Mouse (Mus musculus): ENCODE data around the gene Snx7. TPM values are rescaled to one million over a fixed set of nuclear protein-coding genes. Genes with fewer than 3 reads are reported as not detected.

The Snx7 gene
- polyA plus RNA-seq, 1 experiment from 2014 or later: 81.1 TPM

DNA sequence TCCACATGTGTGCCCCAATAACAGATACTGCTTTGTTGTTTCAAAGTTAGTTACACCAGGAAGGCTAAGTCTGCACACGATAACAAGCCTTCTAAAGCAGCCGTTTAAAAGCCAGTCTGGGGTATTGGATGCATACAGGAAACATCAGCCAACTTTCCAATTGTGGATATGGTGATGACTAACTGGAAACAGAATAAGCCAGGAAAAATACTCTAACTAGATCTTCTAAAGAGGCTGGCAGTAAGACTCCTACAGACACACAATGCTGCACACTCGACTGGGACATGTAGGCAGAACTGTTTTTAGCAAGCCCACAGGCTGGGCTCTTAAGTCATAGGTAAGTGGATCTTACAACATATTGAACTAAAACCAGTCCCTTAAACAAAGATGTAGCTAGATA is 15.0 kb downstream of the Snx7 start:
- Histone ChIP-seq H3K4me3 (replicated peaks) (no peak overlapping the region), H3K9ac (no peak overlapping the region), H3K4me1 (replicated peaks) (no peaks in the 10 kb centered on the region), H3K36me3 (no peaks in the 10 kb centered on the region), H3K27ac (no peak overlapping the region), H3K27me3 (replicated peaks) (no peaks in the 10 kb centered on the region), H3K9me3 (no peaks in the 10 kb centered on the region), H3K4me2 (replicated peaks) (no peak overlapping the region)
- no peak for ATAC-seq
- 79% methylated on average over 3 of the region's 3 CpGs for WGBS

DNA sequence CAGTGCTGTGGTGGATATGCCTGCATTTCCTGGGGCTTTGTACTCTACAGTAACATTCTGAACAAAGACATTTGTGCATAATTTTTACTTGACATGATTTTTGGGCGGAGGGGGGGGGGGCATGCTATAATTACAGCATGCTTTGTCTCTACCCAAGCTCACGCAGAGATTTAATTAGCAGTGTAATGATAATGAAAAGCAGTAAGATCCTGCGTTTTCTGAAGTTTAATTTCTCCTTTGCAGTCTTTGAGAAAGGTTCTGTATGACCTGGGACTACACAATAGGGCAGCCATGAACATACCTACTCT is 16.7 kb downstream of the Snx7 start:
- no peak for ATAC-seq
- 90% methylated on average over 3 of the region's 3 CpGs for WGBS
- Histone ChIP-seq H3K27me3 (replicated peaks) (no peaks in the 10 kb centered on the region), H3K9me3 (no peaks in the 10 kb centered on the region), H3K4me3 (replicated peaks) (no peak overlapping the region), H3K27ac (no peak overlapping the region), H3K36me3 (no peaks in the 10 kb centered on the region), H3K4me2 (replicated peaks) (no peak overlapping the region), H3K9ac (no peak overlapping the region), H3K4me1 (replicated peaks) (no peaks in the 10 kb centered on the region)

DNA sequence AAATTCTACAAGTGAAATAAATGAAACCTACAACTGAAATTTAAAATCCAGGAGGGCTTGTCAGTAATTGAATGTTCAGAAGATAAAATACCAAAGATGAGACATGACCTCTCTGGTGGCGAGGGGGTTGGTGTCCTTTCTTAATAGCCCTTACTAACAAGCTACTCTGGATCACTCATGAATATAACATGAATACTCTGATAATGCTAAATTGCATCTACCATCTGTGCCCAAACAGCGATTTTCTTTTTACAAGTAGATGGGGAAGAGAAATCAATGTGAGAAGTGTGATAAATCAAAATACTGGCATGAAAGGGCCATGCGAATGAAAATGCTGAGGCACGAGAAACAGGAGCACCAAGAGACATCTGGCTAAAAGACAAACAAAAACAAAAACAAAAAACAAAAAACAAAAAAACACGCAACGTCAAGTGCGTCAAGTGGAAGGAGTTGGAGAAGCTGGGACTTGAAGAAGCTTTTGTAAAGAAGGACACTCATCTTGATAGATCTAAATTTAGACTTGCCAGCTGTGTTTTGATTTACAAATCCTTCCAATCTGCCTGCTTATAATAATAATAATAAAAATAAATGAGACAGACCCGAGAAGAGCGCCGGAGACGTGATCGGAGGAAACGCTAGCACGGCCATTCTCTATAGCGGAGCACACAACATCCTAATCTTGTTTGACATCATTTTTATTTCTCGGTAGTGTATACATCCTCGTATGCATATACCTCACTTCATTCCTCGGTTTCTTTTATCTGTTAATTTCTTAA is 17.3 kb downstream of the Snx7 start:
- H3K27me3 ChIP-seq (replicated peaks): no peaks in the 10 kb centered on the region
- no peak for ATAC-seq
- H3K4me3 ChIP-seq (replicated peaks): no peak overlapping the region
- 92% methylated on average over 18 of the region's 18 CpGs for WGBS
- no peaks in the 10 kb centered on the region for H3K36me3 ChIP-seq
- no peaks in the 10 kb centered on the region for H3K4me1 ChIP-seq (replicated peaks)
- H3K4me2 ChIP-seq (replicated peaks): no peak overlapping the region
- H3K9ac ChIP-seq: no peak overlapping the region
- no peaks in the 10 kb centered on the region for H3K9me3 ChIP-seq
- no peak overlapping the region for H3K27ac ChIP-seq

DNA sequence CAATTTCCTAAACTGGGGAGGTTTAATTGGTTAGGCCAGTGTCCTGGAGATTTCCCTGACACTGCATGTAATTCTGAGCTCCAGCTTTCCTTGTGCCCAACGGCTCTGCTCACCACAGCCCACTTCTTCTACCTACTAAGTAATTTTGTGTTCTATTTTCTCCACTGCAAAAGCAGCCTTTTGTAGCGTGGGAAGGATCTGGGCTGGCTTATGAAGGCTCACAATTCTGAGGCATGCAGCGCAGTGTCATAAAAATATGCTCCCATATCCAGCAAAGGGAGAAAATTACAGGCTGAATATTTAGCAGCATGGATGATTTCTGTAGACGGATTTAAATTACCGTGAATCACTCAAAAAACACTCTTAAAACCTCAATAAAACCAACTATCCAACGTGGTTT is 19.9 kb downstream of the Snx7 start:
- Histone ChIP-seq H3K27me3 (replicated peaks) (no peaks in the 10 kb centered on the region), H3K9ac (no peak overlapping the region), H3K36me3 (no peaks in the 10 kb centered on the region), H3K4me3 (replicated peaks) (no peak overlapping the region), H3K4me1 (replicated peaks) (no peaks in the 10 kb centered on the region), H3K9me3 (no peaks in the 10 kb centered on the region), H3K4me2 (replicated peaks) (no peak overlapping the region), H3K27ac (no peak overlapping the region)
- 85% methylated on average over 6 of the region's 6 CpGs for WGBS
- no peak for ATAC-seq

DNA sequence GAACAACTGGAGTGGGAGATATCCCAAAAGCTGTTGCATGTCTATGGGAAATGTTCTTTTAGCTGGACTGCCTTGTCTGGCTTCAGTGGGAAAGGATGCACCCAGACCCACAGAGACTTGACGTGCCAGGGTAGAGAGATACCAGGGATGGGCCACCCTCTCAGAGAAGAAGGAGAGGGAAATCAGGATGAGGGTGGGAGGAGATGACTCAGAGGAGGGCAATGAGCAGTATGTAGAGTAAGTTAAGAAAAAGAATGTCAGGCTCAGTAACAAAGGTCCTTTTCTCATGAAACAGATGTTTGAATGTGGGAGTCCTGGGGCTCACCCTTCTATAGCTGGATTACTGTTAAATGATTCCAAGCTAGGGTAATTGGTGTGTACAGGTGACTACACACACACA is 26.1 kb downstream of the Snx7 start:
- 84% methylated on average over 1 of the region's 1 CpGs for WGBS

DNA sequence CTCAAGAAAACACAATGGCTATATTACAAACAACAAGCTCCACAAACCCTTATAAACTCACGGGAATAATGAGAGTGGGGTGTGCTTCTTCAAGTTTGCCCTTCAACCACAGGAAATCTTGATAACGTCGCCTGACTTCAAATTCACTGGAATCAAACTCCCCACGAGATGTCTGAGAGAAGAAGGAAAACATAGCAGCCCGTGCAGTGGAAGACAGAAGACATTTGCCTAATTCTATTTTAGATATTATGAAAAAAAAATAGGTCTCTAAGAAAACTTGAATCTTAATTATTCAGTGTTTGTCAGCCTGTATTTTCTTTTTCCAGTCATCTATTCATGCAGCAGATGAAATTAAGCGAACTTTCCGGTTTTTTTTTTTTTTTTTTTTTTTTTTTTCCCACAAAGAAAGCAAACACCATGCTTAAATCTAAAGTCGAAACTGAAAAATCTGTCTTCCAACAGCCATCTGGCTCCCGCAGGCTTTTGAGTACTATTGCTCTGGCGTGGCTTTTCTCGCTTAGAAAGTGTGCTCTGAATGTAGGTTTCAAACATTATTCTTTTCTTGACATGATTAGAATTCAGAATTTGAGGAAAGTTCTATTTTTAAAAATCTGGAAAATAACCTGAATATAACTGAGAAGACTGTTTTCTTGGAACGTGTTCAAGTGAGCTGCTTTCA is 28.7 kb downstream of the Snx7 start:
- no peak overlapping the region for H3K4me3 ChIP-seq (replicated peaks)
- H3K9ac ChIP-seq: no peak overlapping the region
- 62% methylated on average over 12 of the region's 12 CpGs for WGBS
- H3K9me3 ChIP-seq: no peaks in the 10 kb centered on the region
- peaks cover 10% of the 10 kb centered on the region; the same call in 1 of the 2 replicates for H3K36me3 ChIP-seq
- ATAC-seq: no peak
- no peaks in the 10 kb centered on the region for H3K4me1 ChIP-seq (replicated peaks)
- H3K4me2 ChIP-seq (replicated peaks): no peak overlapping the region
- no peaks in the 10 kb centered on the region for H3K27me3 ChIP-seq (replicated peaks)
- no peak overlapping the region for H3K27ac ChIP-seq

More for the DNA sequence above, 26.1 kb downstream of the Snx7 start:
- no peaks in the 10 kb centered on the region for H3K4me1 ChIP-seq (replicated peaks)
- H3K27me3 ChIP-seq (replicated peaks): no peaks in the 10 kb centered on the region
- H3K9ac ChIP-seq: no peak overlapping the region
- no peak overlapping the region for H3K27ac ChIP-seq
- no peak overlapping the region for H3K4me2 ChIP-seq (replicated peaks)
- ATAC-seq: no peak
- H3K4me3 ChIP-seq (replicated peaks): no peak overlapping the region
- H3K36me3 ChIP-seq: no peaks in the 10 kb centered on the region
- H3K9me3 ChIP-seq: no peaks in the 10 kb centered on the region

DNA sequence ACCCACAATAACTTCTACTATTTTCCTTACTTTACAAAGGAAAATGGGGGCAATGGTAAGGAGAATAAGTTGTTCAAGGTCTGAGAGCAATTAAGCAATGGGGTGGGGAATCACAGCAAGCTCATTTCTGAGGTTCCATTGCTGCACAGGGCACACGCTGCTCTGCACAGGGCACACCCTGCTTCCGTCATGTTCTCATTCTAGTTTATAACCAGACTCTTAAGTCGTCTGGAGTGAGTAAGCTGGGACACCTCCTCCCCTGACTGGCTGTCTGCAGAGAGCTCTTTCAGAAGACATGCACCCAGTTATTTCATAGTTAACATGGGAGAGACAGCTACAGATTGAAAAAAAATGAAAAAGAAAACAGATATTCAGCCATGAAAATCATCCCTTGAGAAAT is 30.7 kb downstream of the Snx7 start:
- WGBS: 33% methylated on average over 3 of the region's 3 CpGs
- Histone ChIP-seq H3K36me3 (peaks cover 10% of the 10 kb centered on the region; the same call in 1 of the 2 replicates), H3K27me3 (replicated peaks) (no peaks in the 10 kb centered on the region), H3K27ac (no peak overlapping the region), H3K4me3 (replicated peaks) (no peak overlapping the region), H3K4me1 (replicated peaks) (no peaks in the 10 kb centered on the region), H3K4me2 (replicated peaks) (no peak overlapping the region), H3K9ac (no peak overlapping the region), H3K9me3 (no peaks in the 10 kb centered on the region)
- ATAC-seq: peak; percentile 95

DNA sequence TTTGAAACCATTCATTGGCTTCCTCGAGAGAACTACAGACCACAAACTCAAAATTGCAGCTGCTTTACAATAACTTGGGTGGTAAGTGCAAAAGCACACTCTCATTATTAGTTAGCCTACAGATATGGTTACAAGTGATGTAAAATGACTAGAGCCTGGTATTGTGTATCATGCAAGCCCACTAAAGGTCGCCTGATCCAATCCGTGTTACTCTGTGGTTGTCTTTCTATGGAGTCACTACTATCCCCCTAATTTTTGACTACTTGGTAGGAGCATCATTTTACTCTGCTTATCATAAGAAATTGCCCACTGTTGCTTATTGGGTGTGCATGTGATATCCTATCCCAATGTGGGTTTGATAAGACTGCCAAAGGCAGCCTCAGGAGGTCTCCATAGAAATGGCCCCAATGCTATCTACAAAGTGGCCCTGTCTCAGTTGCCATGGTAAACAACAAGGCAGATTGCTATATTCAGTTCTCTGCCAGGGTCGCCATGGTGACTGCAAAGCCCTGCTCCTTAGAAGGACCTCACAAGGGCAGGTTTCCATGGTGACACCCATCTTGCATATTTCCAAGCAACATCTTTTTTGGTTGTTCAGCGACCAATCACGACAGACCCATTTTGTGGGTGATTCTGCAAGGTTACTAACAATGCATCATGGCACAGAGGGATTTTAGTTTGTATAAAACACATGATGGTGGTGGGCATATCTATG is 42.1 kb downstream of the Snx7 start:
- no peak overlapping the region for H3K4me3 ChIP-seq (replicated peaks)
- no peak overlapping the region for H3K9ac ChIP-seq
- WGBS: 87% methylated on average over 6 of the region's 6 CpGs
- H3K4me2 ChIP-seq (replicated peaks): no peak overlapping the region
- H3K36me3 ChIP-seq: no peaks in the 10 kb centered on the region
- no peaks in the 10 kb centered on the region for H3K4me1 ChIP-seq (replicated peaks)
- H3K27ac ChIP-seq: no peak overlapping the region
- H3K9me3 ChIP-seq: no peaks in the 10 kb centered on the region
- H3K27me3 ChIP-seq (replicated peaks): no peaks in the 10 kb centered on the region
- ATAC-seq: no peak

DNA sequence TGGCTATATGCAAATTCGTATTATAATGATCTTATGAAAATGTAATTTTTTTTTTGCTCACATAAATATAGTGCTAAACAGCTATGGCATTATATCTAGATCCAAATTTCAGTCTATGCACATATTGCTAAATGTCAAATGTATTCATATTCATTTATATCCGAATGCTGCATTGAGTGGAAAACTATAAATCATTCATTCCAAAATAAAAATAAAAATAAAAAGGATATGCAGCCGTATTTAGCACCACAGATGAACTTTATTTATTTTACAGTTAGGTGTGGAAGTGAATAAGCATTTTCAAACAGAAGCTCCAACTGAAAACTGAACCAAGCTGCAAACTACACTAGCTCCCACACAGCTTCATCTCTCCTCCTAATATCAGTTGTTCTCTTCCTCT is 45.5 kb downstream of the Snx7 start:
- H3K4me3 ChIP-seq (replicated peaks): no peak overlapping the region
- H3K27me3 ChIP-seq (replicated peaks): no peaks in the 10 kb centered on the region
- no peaks in the 10 kb centered on the region for H3K9me3 ChIP-seq
- H3K4me1 ChIP-seq (replicated peaks): no peaks in the 10 kb centered on the region
- no peak overlapping the region for H3K27ac ChIP-seq
- H3K4me2 ChIP-seq (replicated peaks): no peak overlapping the region
- no peak overlapping the region for H3K9ac ChIP-seq
- ATAC-seq: no peak
- WGBS: 84% methylated on average over 3 of the region's 3 CpGs
- H3K36me3 ChIP-seq: no peaks in the 10 kb centered on the region

DNA sequence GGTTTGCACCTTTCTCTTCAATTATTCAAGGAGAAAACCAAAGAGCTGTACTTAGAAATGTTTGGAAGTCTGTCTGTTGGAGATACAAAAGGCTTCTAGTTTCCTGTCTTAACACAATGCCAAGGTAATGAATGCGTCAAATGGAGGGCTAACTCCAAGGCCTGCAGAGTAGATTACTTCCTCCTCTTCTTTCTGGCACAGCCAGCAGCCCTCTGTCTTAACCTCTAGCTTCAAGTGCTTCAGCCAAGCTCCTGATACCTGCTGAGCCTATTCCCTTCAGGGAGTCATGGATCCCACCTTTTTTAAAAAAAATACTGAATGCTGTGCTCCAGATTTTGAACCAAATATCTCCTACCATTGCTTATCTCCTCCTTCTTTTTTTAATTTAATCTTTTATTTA is 51.1 kb downstream of the Snx7 start:
- Histone ChIP-seq H3K4me3 (replicated peaks) (no peak overlapping the region), H3K9me3 (no peaks in the 10 kb centered on the region), H3K9ac (no peak overlapping the region), H3K27me3 (replicated peaks) (no peaks in the 10 kb centered on the region), H3K36me3 (no peaks in the 10 kb centered on the region), H3K4me1 (replicated peaks) (no peaks in the 10 kb centered on the region), H3K4me2 (replicated peaks) (no peak overlapping the region), H3K27ac (no peak overlapping the region)
- WGBS: 82% methylated on average over 1 of the region's 1 CpGs
- ATAC-seq: peak; percentile 61; the same call in 1 of the 2 replicates

DNA sequence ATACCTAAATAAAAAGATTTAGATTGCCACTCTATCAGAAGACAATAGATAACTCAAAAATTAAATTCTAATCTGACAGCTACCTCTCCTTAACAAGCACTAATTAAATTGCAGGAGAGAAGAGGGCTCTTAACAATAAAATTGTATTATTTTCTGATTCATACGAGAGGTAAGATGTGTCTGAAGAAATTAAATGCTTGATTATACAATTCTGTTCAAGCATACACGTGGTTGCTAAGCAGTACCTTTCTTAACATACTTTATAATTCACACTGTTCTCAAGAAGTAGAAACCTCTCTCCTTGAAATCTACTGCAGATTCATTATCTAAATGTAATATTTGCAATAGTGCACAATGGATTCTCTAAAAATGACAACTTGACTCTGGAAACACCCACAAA is 54.5 kb downstream of the Snx7 start:
- Histone ChIP-seq H3K27me3 (replicated peaks) (no peaks in the 10 kb centered on the region), H3K36me3 (no peaks in the 10 kb centered on the region), H3K4me1 (replicated peaks) (no peaks in the 10 kb centered on the region), H3K9ac (no peak overlapping the region), H3K4me3 (replicated peaks) (no peak overlapping the region), H3K27ac (no peak overlapping the region), H3K4me2 (replicated peaks) (no peak overlapping the region), H3K9me3 (no peaks in the 10 kb centered on the region)
- ATAC-seq: no peak
- 71% methylated on average over 2 of the region's 2 CpGs for WGBS

DNA sequence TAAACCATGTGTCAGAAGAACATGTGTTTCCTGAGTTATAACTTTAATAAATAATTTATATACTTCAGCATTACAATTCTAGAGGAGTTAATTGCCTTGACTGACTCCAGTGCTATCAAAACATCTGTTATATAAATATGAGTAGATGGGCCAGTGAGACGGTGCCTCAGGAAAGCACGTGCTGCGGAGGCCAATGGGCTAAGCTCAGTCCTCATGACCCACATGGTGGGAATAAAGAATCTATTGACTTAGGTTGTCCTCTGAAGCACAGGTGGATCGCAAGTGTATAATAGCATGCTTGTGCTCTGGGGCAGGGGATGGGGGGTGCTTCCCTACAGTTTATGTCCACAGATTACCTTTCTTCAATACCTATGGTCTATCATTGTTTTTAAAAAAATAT is 56.6 kb downstream of the Snx7 start:
- no peak for ATAC-seq
- H3K9ac ChIP-seq: no peak overlapping the region
- H3K4me1 ChIP-seq (replicated peaks): no peaks in the 10 kb centered on the region
- H3K9me3 ChIP-seq: no peaks in the 10 kb centered on the region
- no peak overlapping the region for H3K4me2 ChIP-seq (replicated peaks)
- H3K27ac ChIP-seq: no peak overlapping the region
- no peak overlapping the region for H3K4me3 ChIP-seq (replicated peaks)
- no peaks in the 10 kb centered on the region for H3K36me3 ChIP-seq
- WGBS: 62% methylated on average over 4 of the region's 4 CpGs
- no peaks in the 10 kb centered on the region for H3K27me3 ChIP-seq (replicated peaks)

Data from intestine, embryonic 15.5 days (tissue).